Mouse (Mus musculus) forelimb bud, embryonic 11.5 days (tissue): ENCODE results near the gene Pcdh9.
A peak's percentile ranks its signal among the peaks of the same experiment; 100 is the strongest.
"Not testable (repeated sequence)": the region's sequence is repeated elsewhere in the genome, so short reads cannot be mapped to it uniquely, and the experiment has no call there.

Source experiments
- DNase-seq: peaks from one replicate; pipeline ENCODE4 v3.0.0-alpha.2; 2012; ENCODE audit warnings: low read depth, low spot score

The Pcdh9 gene

DNA sequence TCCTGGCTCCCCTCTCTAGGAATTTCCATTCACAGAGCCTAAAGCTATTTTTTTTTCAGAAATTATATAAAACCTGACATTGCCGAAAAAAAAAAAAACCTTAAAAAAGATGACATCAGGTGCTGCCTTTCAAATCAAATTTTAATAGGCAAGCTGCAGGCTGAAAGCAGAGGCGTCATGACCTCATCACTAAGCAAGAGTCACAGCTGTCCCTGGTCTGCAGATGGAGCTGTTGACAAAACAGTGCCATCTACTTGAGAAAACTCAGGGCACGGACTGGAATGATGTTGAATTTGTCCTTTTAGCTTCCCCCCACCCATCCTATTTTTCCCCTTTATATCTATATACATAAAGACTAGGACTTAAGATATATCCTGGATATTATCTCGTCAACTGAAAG lies 509.3 kb downstream of the Pcdh9 start:
- DNase-seq = no peak

DNA sequence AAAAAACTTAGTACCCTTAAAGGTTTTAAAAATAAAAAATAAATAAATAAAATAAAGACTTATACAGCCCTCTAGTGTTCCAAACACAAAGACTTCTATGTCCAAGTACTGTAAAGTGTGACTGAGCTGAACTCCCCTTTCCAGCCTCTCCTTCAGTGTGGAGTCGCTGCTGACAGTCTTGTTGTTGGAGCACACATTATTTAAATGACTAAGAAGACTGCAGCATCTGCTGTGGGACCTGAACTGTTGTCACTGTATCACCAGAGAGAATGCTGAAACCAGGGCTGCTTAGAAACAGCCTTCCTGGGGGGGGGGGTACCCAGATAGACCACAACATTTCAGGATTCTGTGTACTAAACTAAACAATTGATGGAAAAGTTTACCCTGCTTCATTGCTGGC lies 509.7 kb downstream of the Pcdh9 start:
- no peak for DNase-seq

DNA sequence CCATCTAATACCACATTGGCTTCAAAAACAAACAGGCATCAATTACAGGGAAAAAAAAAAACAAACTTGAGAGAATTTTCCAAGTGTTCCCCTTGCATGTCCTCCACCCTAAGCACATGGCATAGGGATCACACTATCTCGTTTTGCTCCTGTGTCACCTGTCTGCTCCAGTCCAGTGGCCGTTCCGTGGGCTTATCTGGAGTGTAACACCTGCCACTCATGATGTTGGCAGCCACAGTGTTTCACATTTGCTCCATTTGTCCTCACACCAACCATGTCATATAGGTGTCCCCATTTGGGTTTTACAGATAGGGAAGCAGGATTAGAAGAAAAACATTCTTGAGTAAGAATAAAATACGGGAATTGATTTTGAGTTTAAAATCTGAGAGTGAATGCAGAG lies 514.3 kb downstream of the Pcdh9 start:
- DNase-seq = no peak

DNA sequence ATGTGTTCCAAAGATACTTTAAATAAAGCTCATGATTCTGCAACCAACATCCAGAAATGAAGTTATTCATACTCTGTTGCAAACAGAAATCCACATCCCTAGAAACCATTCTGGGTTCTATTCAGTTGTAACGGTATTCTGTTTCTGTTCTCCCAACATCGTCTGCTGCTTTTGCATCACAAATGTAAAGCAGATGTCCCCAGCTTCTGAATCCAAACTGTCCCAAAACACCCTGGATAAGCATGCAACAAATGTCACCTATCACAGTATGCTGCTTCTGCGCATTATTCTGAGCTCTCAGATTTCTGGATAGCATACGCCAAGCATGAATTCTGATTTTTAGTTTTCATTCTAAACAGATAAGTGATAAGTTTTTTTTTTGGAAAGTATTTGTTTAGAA lies 516.3 kb downstream of the Pcdh9 start:
- DNase-seq = no peak

DNA sequence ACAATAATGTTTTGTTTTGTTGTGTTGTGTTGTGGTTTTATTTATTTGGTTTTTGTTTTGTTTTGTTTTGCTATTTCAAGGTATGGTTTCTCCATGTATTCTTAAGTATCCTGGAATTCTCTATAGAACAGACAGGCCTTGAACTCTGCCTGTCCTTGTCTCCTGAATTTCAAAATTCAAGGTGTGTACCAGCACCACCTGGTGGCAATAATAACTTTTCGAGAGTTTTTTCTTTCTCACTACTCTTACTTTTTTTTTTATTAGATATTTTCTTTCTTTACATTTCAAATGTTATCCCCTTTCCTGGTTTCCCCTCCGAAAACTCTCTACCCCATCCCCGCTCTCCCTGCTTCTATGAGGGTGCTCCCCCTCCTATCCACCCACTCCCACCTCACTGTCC lies 536.3 kb downstream of the Pcdh9 start:
- DNase-seq = no peak

DNA sequence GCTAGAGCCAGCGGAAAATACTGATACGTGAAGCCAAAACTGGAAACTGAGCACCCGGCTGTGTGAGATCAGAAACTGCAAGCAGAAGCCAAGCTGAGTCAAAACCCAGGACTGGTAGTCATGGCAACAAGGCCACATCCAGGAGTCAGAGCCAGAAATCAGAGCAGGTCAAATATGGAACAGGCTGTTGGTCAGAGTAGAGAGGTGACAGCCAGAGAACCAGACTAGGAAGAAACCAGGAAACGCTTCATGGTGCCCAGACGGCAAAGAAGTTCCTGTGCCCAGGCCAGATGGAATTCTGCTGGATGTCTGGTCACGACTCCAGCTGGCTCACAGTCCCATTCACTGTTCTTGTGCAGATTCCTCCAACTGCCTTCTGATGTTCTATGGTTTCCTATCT lies 539.6 kb downstream of the Pcdh9 start:
- peak; percentile 5 for DNase-seq

DNA sequence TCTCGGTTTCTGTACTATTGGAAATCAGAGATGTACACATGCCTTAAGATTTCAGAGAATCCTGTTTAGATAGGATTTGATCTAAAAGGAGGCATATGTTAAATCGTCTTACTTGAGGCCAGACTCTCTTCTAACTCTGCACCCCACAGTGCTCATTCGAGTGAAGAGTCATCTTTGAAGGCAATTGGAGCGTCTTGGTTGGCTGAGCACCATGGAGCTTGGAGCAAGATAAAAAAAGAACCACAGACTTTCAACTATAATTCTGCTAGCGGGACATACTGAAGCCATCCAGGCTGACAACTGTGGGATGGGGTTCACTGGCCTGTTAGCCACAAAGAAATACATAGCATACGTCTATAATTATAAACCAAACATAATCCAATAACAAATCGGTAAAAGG lies 541.3 kb downstream of the Pcdh9 start:
- DNase-seq = no peak

DNA sequence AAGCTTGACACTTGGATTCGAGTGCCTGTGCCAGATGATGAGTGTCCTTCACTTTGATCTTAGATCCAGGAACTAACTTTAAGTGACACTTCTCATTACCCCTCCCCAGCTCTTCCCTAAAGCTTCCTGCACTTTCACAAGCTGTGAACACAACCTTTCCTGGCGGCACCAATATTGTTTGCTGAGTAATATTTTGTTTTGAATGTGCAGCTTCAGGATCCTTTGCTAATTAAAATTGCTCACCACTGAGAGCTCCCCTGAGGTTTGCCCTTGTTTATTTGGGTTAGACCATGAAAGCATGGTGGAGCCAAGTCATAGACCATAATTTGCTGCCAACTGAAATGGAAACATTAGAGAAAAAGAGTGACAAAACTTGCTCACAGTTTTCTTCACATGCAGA lies 543.4 kb downstream of the Pcdh9 start:
- no peak for DNase-seq

DNA sequence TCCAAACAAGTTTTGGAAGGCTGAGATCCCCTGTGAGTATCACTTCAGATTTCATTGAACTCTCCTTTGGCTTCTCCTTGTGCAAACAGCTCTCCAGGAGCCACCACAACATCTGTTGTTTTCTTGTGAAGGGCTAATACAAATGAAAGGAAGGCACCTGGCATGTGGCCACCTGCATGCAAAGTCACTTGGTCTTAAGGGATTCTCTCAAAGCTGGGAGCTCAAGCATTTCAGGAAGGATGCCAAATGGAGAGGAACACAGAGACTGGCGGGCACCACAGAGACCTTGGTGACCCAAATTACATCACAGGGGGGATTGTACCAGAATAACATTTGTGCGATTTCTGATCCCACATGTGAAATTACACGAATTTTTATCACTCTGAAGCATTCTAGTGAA lies 547.7 kb downstream of the Pcdh9 start:
- no peak for DNase-seq

DNA sequence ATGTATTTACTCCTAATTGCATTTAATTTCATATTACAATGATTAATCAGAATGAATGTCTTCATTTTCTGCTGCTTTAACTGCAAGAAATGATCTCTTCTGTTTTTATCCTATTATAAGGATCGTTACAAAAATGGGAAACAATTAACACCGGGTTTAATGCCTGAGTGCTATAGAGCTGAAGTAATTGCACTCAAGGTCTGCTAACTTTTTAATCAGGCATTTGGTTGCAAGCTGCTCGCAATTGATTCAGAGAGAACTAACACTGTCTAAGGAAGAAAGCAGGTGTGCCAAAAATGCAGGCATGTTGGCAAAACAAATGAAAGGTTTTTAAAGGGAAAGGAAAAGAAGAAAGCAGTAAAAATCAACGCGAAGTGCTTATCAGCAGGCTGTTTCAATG lies 549.1 kb downstream of the Pcdh9 start:
- DNase-seq = no peak

DNA sequence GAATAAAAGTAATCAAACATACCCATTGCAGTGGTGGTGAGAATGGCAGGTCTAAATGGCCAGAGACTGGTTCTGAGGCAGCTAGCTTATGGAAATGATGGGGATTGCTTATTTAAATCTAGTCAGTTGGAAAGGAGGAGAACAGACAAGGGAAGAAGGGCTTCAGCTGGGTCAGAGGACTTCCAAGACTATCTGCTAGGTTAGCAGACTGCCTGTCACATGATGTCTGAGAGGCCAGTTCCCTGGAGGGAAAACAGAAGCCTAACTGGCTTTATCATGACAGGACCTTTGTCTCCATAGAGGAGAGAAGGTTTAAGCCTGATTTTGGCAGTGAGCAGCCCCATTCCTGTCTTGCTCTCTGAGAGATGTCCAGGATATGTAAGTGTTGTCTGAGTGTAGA lies 561.2 kb downstream of the Pcdh9 start:
- DNase-seq = no peak

DNA sequence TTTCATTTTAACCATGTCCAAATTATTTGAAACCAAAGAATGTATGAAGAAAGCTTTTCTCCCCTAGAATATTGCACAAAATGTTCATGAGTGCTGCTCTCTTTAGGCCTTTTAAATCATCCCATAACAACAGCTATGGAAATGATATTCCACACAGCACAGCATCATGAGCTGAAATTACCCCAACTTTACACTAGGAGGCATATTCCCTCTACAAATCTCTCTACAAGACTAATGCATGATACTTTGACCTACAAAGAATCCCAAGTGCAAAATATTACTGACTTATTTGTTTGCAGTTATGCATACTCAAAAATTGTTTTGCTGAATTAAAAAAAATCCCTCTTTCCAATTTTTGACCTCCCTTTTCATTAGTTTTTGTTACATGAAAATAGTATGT lies 573.1 kb downstream of the Pcdh9 start:
- DNase-seq = peak; percentile 23

DNA sequence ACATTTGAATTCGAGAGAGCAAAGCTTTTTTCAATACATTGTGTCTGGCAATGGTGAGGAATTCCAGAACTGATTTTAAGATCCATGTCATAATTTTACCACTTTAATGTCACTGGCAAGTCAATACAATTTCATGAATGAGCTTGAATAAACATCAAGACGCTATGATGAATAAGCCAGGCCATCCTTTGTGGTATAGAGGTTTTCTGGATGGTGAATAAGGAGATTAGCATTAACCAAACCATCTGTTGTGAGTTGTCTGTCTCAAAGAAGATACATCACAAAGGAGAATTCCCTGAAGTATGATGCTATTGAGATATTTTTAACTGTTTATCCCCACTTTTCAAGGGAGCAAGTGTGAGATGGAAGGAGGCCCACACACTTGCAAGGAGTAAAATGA lies 602.1 kb downstream of the Pcdh9 start:
- DNase-seq = no peak

DNA sequence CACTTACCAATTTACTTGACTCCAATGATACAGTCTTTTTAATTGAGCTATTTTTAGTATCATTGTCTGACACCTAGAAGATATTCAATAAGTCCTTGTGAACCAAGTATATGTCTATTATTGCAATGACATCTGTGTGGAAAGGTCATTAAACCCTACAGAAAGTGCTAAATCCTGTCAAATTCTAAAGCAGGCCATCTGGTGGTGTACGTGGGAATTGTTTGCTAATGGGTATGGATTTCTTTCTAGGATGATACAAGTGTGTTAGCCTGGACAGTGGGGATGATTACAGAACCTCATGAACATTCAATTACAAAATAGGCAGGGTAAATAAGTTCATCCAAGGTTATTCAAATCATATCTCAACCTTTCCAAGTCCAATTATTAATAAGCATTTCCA lies 602.8 kb downstream of the Pcdh9 start:
- DNase-seq = no peak

DNA sequence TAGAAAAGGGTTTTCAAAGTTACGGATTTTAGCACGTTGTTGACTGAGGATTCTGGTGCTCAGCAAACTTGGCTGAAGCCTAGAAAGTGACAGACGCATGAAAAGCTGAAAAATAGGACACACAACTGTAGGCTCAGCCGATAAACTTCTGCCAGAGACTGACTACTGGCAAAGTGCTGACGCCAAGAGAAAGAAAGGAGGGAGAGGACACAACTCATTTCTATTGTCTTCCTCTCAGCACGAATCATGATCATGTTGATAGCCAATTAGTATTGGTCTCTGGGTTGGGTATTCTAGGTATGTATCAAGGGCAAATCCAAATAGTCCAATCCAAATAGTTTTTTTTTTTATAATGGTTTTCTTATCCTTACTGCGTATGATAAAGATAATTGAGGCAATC lies 605.3 kb downstream of the Pcdh9 start:
- DNase-seq = no peak

DNA sequence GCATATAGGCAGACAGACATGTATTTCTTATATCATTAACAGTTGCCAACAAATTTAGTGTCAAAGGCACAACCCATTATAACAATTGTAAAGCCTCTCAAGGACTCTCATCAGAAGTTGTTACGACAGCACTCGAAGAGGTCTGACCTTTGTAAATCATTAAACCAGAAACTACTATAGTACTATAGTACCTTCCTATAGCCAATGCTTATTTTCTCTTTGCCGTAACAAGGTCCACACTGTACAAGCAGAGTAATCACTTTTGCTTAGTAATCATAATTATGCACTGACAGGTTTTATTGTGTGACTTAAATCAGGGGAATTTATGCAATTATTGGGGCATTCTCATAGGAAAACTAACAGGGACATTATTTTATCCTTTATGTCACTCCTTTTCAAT lies 606.5 kb downstream of the Pcdh9 start:
- no peak for DNase-seq

DNA sequence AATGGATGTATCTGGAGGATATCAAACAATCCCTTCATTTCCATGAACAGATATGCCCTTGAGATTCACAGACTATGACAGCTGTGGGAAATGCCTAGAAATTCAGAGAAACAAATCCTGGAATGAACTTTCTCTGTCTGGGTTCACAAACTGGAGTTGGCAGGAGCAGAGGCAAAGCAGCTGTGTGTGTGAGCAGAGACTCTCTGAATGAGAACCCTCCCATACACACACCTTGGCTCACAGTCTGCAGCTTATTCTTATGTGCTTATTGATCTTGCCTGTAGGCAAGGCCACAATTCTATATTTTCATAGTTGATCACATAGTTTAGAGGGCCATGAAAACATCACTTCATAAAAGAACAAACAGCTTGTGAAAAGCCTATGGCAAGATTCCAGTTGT lies 614.8 kb downstream of the Pcdh9 start:
- DNase-seq = no peak

DNA sequence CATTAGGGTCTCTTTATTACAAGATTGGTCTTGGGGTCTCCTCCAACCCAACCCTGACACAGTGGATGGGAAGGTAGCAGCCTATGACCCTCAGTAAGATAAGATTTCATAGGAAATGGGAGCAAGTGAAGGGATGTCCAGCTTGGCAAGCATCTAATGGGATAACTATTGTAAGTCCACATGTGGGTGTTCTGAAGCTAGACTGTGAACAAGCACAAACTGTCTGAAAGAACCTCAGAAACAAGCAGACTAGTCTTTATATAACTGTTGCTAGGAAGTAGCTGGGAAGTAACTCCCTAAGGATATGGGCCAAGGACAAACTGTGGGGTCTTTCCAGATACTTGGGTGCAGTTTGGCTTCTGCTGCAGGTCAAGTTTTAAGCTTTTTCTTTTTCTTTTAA lies 615.7 kb downstream of the Pcdh9 start:
- no peak for DNase-seq

DNA sequence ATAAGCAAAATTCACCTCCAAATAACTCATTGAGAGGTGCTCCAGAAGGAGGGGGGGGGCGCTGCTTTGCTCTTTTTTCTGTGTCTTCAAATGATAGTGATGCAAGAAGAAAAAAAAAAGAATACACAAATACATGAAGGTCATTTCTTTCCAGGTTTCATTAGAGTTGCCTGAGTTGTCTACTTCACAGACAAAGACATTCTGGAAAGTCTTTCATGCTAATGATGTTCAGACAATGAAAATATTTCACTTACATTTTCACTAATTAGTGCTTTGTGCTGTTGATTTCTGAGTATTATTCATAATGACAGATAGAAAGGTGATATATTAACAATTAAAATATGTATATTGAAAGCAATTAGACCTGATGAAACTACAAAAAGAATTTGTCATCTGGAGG lies 637.1 kb downstream of the Pcdh9 start:
- DNase-seq = no peak

DNA sequence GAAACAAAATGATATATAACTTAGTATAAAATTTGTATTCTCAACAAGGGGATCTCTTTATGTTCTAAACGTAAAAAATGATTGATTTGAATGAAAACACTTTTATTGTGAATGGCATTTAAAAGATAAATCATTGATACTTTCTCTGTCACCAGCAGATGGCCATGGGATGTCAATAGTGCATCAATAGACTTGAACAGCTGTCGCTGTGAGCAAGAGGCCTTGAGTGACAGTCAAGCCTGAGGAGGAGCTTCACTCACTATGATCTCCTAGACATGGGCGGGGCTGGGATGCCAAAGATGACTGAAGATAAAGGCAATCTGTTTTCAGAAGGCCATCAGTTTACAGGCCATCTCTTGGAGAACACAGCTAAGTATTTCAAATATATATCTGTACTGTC lies 650.2 kb downstream of the Pcdh9 start:
- DNase-seq = no peak

DNA sequence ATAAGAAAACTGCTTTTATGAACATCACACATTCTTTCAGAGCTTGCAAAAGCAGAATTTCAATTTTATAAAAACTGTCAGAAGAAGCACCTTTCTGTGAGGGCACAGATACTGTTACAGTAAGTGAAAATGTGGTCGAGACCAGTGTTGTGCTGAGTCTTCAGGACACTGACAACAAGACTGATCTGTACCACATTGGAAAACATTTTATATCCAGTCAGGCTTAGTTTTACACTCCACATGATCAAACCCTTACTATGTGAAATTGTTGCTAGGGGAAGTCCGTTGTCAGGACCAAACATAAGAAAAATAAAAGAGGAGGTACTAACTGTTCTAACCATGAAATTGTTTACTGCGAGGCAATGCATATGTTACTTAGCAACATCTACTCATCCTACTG lies 656.1 kb downstream of the Pcdh9 start:
- no peak for DNase-seq

DNA sequence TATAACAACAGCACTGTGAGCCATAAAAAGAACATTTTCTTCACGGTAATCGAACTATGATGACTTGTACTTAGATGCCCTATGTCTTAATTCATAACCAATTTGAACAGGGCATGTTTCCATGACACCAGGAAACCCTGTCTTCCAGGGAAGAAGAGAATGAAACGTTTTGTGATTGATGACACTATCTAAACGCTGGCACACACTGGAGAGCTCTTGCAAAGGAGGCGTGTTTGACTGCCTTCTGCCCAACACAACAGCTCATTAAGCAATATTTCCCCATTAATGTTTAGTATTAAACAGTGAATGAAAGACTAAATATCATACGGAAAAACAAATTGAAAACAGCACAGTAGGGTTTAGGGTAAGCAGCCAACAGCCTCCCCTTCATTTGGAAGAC lies 656.9 kb downstream of the Pcdh9 start:
- no peak for DNase-seq

DNA sequence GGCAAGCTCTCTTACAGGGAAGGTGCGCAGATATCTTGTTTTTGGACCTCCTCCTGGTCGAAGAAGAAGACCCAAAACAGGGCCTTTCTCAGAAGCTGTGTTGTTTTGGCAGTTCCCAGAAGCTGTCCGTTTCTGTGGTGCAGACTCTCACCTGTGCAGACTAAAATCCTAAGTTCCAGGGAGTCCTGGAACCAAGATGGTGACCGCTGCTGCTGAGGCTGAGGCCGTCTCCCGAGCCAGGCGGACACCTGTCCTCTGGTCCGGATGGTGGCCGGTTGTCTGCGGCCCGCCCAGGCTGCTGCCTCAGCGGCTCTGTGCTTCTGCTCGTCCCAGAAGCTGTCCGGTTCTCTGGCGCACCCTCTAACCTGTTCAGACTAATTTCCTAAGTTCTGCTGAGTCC lies 675.6 kb downstream of the Pcdh9 start:
- not testable (repeated sequence) for DNase-seq

DNA sequence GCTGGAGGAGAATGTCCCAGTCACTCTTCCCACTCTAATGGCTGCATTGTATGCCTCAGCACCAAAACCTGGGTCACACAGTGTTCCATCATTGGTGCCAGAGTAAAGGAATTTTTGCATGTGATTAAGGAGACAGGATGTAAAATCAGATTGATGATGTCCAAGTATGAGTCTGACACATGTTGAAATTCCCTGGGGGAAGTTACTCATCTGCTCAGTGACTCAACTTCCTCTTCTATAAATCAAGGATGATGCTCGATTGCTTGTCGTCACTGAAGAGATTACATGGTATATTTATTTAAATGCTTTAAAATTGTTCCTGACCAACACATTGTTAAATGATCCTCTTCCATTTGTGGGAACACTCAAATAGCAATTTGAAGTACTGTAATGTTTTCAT lies 690.7 kb downstream of the Pcdh9 start:
- DNase-seq = no peak
